Mouse (Mus musculus) bone marrow macrophage, adult 2 months (primary cell): ENCODE measurements around the gene Mad2l2.

Source experiments
- CTCF ChIP-seq: IDR thresholded peaks from 2 replicates; pipeline ENCODE4 v1.5.1; 2012; ENCODE audit warnings: low read depth, mild to moderate bottlenecking, low read length, moderate library complexity
- POLR2A ChIP-seq: IDR thresholded peaks from 2 replicates; pipeline ENCODE4 v1.6.1; 2012; ENCODE audit warnings: mild to moderate bottlenecking, low read depth, low read length, borderline replicate concordance

DNA sequence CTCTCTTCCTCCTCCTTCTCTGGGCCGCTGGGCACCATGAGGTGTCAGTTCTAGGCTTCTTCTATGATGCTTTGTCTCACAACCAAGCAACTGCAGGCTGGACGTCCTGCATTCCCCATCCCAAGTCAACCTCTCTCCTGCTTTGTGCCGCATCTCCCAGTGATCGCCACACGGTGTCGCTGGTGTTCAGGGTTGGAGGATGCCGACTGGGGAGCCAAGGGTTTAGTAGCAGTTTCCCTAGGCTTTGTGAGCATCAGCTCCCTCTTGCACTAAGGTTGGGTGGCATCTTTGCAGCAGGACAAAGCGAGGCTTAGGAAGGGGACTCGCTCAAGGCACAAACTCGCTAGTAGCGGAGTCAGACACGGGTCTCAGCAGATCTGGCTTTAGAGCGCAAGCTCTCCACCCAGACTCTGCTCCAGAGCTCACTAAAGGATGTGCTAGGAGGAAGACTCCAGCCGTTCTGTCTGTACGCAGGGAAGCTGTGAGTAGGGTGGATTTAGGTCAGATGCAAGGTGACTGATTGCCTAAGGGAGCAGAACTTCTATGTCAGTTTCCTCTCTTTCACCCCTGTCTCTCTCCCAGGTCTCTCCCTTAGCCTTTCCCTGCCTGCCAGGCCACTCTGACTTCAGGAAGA lies 15.3 kb upstream of the Mad2l2 start:
- TF ChIP-seq CTCF: peak; percentile 82
- no peak for TF ChIP-seq POLR2A
